Mouse (Mus musculus) urinary bladder, postnatal 14 days (tissue): ENCODE data around the gene Ppp1r1b.

ENCODE experiments used
- DNase-seq: peaks from one replicate; pipeline ENCODE4 v3.0.0; 2021; ENCODE audit warnings: low spot score

The Ppp1r1b gene

GRCm38 (mm10) chr11:98347385-98348082 lies 670 bp upstream of the Ppp1r1b start:
- DNase-seq = no peak

GRCm38 (mm10) chr11:98349308-98349707 lies 1.1 kb downstream of the Ppp1r1b start:
- DNase-seq = no peak

GRCm38 (mm10) chr11:98352272-98352990 lies 4.2 kb downstream of the Ppp1r1b start:
- no peak for DNase-seq

GRCm38 (mm10) chr11:98353651-98354211 lies 5.5 kb downstream of the Ppp1r1b start:
- no peak for DNase-seq

- DNase-seq = no peak
Observed at GRCm38 (mm10) chr11:98354445-98354844, 6.2 kb downstream of the Ppp1r1b start.

DNA sequence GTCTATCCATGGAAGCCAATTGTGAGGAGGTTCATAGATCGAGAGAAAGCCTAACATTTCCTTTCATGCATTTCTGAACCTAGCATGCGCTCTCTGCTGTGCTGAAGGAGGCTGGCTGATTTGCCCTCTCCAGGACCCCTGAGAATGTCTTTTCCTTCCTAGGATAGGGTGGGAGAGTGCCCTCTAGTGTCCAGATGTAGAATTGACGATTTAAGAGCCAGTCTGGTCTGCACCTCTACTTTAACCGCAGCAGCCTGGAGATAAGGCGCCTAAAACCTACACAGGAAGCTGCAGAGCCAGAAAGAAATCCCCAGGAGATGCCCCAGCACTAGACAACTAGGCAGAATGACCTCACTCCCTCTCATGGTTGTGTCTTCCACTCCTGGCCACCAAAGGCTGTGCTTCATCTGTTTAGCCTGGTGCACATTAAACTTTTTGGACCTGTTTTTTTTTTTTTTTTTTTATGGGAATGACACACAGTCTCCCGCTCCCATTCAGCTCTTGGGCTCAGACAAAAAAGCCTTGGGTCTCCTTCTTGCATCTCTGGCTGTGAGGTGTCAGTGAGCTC lies 7.6 kb downstream of the Ppp1r1b start:
- peak; percentile 43 for DNase-seq

- no peak for DNase-seq
Observed at GRCm38 (mm10) chr11:98356625-98357394, 8.6 kb downstream of the Ppp1r1b start.

DNA sequence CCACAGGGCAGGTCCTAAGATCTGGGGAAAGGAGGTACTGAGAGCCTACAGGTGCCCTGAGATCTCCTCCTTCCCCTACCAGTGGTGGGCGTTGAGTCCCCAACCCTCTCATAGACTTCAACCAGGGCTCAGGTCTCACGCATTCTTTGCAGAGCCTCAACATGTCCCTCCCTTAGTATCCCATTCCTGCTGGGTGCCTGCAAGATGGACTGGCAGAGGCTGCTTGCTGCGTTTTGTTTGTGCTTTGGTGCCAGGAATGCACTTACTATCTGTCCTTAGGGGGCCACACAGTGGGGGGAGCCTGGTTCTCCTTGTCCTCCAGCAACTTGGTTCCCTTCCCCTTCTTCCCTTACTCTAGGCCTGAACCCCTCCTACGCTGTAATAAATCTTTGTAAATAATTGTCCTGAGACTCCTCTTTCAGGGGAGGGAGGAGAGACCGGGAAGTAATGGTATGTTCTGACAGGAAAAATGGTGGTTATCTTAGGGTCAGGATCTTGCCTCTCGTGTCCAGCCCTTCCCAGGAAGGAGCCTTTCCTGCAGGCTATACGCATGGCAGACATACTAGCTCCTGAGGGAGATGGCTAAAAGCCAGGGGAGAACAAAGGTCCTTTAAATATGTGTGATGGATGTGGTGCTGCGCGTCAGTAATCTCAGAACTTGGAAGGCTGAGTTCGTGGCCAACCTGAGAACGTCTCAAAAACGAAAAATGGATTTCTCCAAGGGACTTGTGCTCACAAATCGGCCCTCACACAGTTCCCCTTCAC lies 9.4 kb downstream of the Ppp1r1b start:
- DNase-seq = no peak

GRCm38 (mm10) chr11:98358161-98359083 lies 10.2 kb downstream of the Ppp1r1b start, which contains the start of gene Stard3:
TSS of gene Stard3 (plus strand) at chr11:98358368.
- peak; percentile 92 for DNase-seq

DNA sequence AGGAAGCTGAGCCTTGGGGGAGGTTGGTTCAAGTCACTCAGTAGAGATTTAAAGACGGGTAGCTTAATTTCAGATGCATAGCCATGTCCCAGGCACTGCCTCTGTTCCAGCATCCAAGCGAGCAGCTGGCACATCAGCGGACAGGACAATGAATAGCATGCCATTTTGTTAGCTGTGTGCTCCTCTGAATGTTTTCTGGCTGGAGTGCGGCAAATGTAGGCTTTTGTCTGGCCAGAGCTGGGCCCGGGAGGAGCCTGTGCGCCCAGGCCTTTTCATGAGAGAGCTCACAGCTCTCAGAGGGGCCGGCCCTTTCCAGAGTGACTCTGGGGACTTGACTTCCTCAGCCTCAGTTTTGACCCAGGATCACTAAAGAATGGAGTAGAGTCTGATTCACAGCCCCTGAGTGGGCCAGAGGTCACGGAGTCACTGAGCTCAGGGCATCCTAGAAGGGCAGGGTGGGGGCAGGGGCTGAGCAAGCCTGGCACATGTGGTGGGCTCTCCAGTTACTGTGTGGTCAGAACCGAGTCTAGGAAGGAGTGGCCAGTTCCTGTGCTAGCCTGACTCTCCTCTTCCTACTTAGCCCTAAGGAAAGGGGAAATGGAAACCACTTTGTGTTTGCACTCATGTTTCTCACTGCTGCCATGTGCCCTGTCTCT lies 12.8 kb downstream of the Ppp1r1b start:
- no peak for DNase-seq

GRCm38 (mm10) chr11:98363817-98364216 lies 15.6 kb downstream of the Ppp1r1b start:
- no peak for DNase-seq

DNA sequence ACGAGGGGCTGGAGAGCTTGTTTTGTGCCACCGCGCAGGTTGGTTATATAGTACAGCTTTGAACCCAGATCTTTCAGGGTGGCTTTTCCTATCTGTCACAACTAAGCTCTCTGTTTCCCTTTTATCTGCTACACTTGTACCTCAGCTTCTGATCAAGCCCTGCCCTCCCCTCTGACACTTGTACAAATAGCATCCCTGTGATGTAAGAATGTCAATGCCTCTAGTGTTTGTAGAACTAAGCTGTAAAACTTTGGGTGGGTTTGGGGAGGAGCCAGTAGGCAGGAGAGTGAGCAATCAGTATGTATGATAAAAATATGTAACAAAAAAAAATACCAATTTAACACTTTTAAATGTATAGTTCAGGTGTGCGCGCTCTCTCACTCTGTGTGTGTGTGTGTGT lies 16.2 kb downstream of the Ppp1r1b start:
- DNase-seq = no peak

GRCm38 (mm10) chr11:98366290-98366689 lies 18.1 kb downstream of the Ppp1r1b start:
- DNase-seq = no peak

DNA sequence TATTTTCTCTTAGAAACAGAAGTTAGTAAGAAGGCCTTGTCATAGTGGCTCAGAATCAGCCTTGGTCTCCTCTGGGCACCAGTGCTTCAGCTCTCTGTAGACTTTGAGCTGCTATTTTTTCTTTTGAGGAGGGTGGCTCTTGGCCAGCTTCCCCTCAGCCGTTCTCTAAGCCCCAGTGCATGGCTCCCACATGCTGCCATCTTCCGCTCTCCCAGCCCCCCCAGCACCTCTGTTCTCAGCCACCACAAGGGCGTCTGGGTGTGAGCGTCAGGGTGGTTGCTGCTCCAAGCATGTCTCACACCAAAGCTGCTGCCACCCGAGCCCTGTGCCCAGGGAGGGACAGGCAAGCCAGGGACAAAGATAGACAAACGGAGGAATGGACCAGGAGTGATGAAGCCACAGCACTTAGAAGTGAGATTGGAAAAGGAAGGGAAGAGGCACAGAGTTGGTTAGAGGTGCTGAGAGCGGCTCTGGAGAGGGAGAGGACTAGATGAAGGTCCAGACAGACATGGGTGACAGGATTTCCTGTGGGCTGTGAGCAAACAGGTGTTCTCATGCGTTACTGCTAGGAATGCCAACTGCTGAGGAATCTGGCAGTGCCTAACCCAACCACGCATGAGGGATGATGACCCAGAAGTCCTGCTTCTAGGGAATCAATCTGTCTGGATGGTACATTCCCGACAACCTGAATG lies 19.1 kb downstream of the Ppp1r1b start:
- no peak for DNase-seq

DNA sequence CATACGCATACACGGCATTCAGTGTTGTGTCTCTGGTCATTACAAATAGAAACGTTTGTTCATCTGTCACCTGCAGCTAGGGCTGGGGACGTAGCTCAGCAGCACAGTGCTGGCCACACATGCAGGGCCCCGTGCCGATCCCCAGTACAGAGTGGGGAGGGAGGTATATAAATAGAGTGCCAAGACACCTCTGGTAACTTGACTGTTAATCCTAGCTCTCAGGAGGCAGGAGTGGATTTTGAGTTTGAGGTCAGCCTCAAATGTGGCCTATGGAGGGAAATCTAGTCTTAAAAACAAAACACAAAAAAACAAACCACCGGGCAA lies 19.6 kb downstream of the Ppp1r1b start:
- DNase-seq = no peak

- DNase-seq = no peak
Observed at GRCm38 (mm10) chr11:98369337-98369736, 21.1 kb downstream of the Ppp1r1b start.

DNA sequence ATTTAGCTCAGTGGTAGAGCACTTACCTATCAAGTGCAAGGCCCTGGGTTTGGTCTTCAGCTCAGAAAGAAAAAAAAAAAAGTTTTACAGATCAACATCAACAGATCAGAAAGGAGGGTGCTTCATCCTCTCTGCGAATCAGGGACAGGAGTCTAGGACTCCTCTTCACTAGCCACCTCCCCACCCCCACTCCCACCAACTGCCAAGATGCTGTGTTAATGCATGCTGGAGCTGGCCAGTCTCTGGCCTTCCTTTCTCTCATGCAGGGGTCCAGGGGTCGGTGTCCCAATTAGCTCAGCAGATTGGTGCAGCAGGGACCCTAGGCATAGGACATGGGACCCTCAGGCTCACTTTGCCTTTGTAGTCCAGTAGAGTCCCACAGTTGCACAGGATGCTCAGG lies 22.4 kb downstream of the Ppp1r1b start:
- no peak for DNase-seq

DNA sequence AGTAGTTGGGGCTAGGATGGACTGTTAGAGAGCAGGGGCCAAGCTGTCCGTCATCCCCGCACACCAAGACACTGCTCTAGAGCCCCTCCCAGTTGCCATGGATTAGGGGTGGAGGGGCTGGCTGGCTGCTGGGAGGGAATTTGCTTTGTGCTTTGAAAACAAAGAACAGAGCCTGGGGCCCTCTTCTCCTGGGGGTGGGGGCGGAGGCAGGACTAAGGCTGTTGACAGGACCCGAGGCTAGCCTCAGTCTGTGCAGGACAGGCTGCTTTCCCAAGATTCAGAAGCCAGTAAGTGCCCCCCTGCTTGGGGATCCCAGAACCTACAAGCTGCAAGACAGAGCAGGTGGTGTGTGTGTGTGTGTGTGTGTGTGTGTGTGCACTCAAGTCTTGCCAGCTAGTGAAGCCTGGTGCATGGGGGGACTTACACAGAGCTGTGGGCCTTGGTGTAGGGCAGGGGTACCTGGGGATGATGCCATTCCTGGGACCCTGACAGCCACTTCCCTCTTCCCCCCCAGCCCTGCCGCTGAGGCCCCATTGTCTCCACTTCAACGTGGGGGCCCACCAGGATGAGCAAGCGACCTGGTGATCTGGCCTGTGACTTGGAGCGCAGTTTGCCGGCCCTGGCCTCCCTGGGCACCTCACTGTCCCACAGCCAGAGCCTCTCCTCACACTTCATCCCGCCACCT lies 23.5 kb downstream of the Ppp1r1b start:
- no peak for DNase-seq

GRCm38 (mm10) chr11:98372406-98372805 lies 24.2 kb downstream of the Ppp1r1b start:
- peak; percentile 68 for DNase-seq
